Mouse (Mus musculus) lung, postnatal 0 days (tissue): ENCODE results near the gene Tsc1.

Experiments used
- CTCF ChIP-seq: IDR thresholded peaks from 2 replicates; pipeline ENCODE4 v1.5.1; 2016; ENCODE audit warnings: antibody characterized with exemption, mild to moderate bottlenecking
- EP300 ChIP-seq: IDR thresholded peaks from 2 replicates; pipeline ENCODE4 v1.6.1; 2016; ENCODE audit warnings: antibody characterized with exemption, mild to moderate bottlenecking, control low read depth

DNA sequence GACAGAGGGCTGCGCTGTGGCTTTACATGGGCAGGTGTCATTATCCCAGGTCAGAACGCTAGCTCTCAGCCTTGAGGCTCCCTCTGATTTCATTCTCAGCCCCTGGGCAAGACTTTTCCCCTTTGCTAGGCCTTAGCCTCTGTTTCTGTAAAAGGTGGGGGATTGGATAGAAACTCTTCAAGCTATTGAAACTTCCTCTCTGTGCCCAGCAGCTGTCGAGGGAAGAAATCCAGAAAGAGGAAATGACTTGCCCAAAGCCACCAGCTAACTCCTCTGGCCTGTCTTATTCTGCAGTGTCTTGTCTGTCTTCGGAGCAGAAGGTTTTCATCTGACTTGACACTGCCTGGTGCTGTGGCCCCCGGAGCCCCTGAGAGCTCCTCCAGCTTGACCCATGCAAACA lies 57.5 kb downstream of the Tsc1 start:
- TF ChIP-seq CTCF, result no peak
- TF ChIP-seq EP300, result no peak
